Mouse (Mus musculus): ENCODE measurements at regions not wholly inside any gene's neighbourhood (a gene's known extent, or its start where the extent isn't known, plus 50 kb on each side); places are given as distances from the start of the nearest gene placed in this dataset.

- no peaks in the 10 kb centered on the region for H3K9me3 ChIP-seq (replicated peaks)
- ATAC-seq: no peak
- no peak overlapping the region for H3K4me3 ChIP-seq
- no peaks in the 10 kb centered on the region for H3K4me1 ChIP-seq
- no peak overlapping the region for H3K4me2 ChIP-seq
- 59% methylated on average over 3 of the region's 3 CpGs for WGBS (ENCODE audit: insufficient replicate concordance)
- no peak overlapping the region for H3K27ac ChIP-seq
- H3K27me3 ChIP-seq (replicated peaks): no peaks in the 10 kb centered on the region
- H3K9ac ChIP-seq: no peak overlapping the region
- H3K36me3 ChIP-seq: no peaks in the 10 kb centered on the region
Observed at GRCm38 (mm10) chr3:60138319-60138718, 56.6 kb downstream of the Sucnr1 start.

GRCm38 (mm10) chr3:60159865-60160264 lies 78.2 kb downstream of the Sucnr1 start:
- WGBS (ENCODE audit: insufficient replicate concordance): 49% methylated on average over 3 of the region's 3 CpGs
- Histone ChIP-seq H3K9ac (no peak overlapping the region), H3K4me2 (no peak overlapping the region), H3K27me3 (replicated peaks) (no peaks in the 10 kb centered on the region), H3K4me1 (no peaks in the 10 kb centered on the region), H3K27ac (no peak overlapping the region), H3K36me3 (no peaks in the 10 kb centered on the region), H3K9me3 (replicated peaks) (no peaks in the 10 kb centered on the region), H3K4me3 (no peak overlapping the region)
- no peak for ATAC-seq

GRCm38 (mm10) chr3:60167633-60168032 lies 86.0 kb downstream of the Sucnr1 start:
- no peak overlapping the region for H3K9ac ChIP-seq
- WGBS (ENCODE audit: insufficient replicate concordance): 61% methylated on average over 3 of the region's 3 CpGs
- no peak overlapping the region for H3K4me3 ChIP-seq
- H3K4me2 ChIP-seq: no peak overlapping the region
- H3K4me1 ChIP-seq: 0 out of 2 replicates have a peak, but pooled peaks cover 5% of the 10 kb centered on the region
- H3K27me3 ChIP-seq (replicated peaks): no peaks in the 10 kb centered on the region
- ATAC-seq: peak; percentile 68
- no peaks in the 10 kb centered on the region for H3K9me3 ChIP-seq (replicated peaks)
- no peaks in the 10 kb centered on the region for H3K36me3 ChIP-seq
- no peak overlapping the region for H3K27ac ChIP-seq

- Histone ChIP-seq H3K27me3 (replicated peaks) (no peaks in the 10 kb centered on the region), H3K9ac (no peak overlapping the region), H3K27ac (no peak overlapping the region), H3K9me3 (replicated peaks) (no peaks in the 10 kb centered on the region), H3K4me3 (no peak overlapping the region), H3K4me2 (0 out of 2 replicates have a peak overlapping the region, but pooled peaks have one; percentile 2), H3K36me3 (no peaks in the 10 kb centered on the region), H3K4me1 (0 out of 2 replicates have a peak, but pooled peaks cover 5% of the 10 kb centered on the region)
- no peak for ATAC-seq
- 53% methylated on average over 2 of the region's 2 CpGs for WGBS (ENCODE audit: insufficient replicate concordance)
Observed at GRCm38 (mm10) chr3:60168135-60168926, 86.7 kb downstream of the Sucnr1 start.

DNA sequence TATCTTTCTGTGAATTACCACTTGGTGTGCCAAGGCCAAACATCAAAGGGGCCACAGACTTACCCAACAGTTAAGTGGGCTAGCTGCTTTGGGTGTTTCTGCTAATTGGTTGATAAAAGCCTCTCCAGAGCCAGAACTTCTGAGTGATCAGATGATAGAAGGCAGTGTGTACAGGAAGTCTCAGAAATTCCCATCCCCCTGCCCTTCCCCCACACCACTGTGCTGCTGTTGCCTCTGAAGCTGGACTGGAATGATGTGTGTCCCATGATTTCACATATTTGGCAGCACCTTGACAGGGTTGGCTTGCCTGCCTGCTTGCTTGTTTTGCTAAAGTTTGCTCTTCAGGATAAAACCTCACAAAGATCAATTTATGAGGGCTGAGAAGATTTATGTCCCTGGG lies 87.9 kb downstream of the Sucnr1 start:
- Histone ChIP-seq H3K9me3 (replicated peaks) (no peaks in the 10 kb centered on the region), H3K4me3 (no peak overlapping the region), H3K27ac (no peak overlapping the region), H3K36me3 (no peaks in the 10 kb centered on the region), H3K4me1 (0 out of 2 replicates have a peak, but pooled peaks cover 5% of the 10 kb centered on the region), H3K9ac (no peak overlapping the region), H3K27me3 (replicated peaks) (no peaks in the 10 kb centered on the region), H3K4me2 (no peak overlapping the region)
- ATAC-seq: no peak

DNA sequence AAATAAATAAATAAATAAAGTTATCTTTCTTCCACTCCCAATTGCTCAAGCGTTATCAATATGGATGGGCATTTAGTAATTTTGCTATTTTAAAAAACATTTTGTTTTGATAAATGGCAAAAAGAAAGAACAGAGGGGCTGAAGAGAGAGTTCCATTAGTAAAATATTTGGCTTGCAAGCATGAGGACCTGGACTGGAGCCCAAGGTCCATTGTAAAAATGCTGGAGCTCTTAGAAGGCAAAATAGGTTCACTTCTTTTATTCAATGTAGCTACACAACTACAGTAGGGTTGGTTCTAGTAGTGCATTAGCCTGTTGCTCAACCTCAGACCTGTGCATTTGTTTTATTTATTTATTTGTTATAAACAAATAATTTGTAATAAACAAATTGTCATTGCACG lies 102.8 kb downstream of the Sucnr1 start:
- no peak overlapping the region for H3K9ac ChIP-seq
- no peak for ATAC-seq
- H3K36me3 ChIP-seq: no peaks in the 10 kb centered on the region
- H3K27ac ChIP-seq: no peak overlapping the region
- H3K9me3 ChIP-seq (replicated peaks): no peaks in the 10 kb centered on the region
- 82% methylated on average over 2 of the region's 2 CpGs for WGBS (ENCODE audit: insufficient replicate concordance)
- H3K4me1 ChIP-seq: no peaks in the 10 kb centered on the region
- H3K4me3 ChIP-seq: no peak overlapping the region
- no peaks in the 10 kb centered on the region for H3K27me3 ChIP-seq (replicated peaks)
- no peak overlapping the region for H3K4me2 ChIP-seq

- Histone ChIP-seq H3K4me1 (no peaks in the 10 kb centered on the region), H3K4me2 (no peak overlapping the region), H3K9me3 (replicated peaks) (no peaks in the 10 kb centered on the region), H3K27me3 (replicated peaks) (no peaks in the 10 kb centered on the region), H3K9ac (no peak overlapping the region), H3K27ac (no peak overlapping the region), H3K36me3 (no peaks in the 10 kb centered on the region), H3K4me3 (no peak overlapping the region)
- ATAC-seq: no peak
- WGBS (ENCODE audit: insufficient replicate concordance): 69% methylated on average over 3 of the region's 3 CpGs
Observed at GRCm38 (mm10) chr3:60196031-60196430, 114.4 kb downstream of the Sucnr1 start.

DNA sequence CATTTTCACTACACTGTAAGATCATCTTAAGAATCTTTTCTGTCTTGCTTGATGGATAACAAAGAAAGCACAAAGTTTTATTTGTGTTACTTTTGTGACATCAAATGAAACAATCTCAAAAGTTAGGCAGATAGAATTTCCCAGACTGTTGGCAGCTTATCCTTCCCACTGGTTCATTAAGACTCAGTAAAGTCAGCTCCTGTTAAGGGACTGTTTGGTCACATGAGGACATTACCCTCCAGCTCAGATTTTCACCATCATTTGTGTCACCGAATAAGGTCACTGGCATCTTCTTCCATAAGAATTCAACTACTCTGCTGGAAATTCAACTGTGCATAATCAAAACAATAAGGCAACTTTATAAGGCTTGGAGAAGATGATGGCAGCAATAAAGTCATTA lies 126.3 kb downstream of the Sucnr1 start:
- Histone ChIP-seq H3K9me3 (replicated peaks) (no peaks in the 10 kb centered on the region), H3K27me3 (replicated peaks) (no peaks in the 10 kb centered on the region), H3K36me3 (no peaks in the 10 kb centered on the region), H3K9ac (no peak overlapping the region), H3K4me2 (no peak overlapping the region), H3K27ac (no peak overlapping the region), H3K4me3 (no peak overlapping the region), H3K4me1 (no peaks in the 10 kb centered on the region)
- no peak for ATAC-seq
- WGBS (ENCODE audit: insufficient replicate concordance): 68% methylated on average over 1 of the region's 1 CpGs

- 23% methylated on average over 3 of the region's 3 CpGs for WGBS (ENCODE audit: insufficient replicate concordance)
- Histone ChIP-seq H3K4me2 (no peak overlapping the region), H3K27me3 (replicated peaks) (no peaks in the 10 kb centered on the region), H3K36me3 (no peaks in the 10 kb centered on the region), H3K4me3 (no peak overlapping the region), H3K9me3 (replicated peaks) (no peaks in the 10 kb centered on the region), H3K4me1 (no peaks in the 10 kb centered on the region), H3K27ac (no peak overlapping the region), H3K9ac (no peak overlapping the region)
- ATAC-seq: no peak
Observed at GRCm38 (mm10) chr3:60218938-60219337, 137.3 kb downstream of the Sucnr1 start.

DNA sequence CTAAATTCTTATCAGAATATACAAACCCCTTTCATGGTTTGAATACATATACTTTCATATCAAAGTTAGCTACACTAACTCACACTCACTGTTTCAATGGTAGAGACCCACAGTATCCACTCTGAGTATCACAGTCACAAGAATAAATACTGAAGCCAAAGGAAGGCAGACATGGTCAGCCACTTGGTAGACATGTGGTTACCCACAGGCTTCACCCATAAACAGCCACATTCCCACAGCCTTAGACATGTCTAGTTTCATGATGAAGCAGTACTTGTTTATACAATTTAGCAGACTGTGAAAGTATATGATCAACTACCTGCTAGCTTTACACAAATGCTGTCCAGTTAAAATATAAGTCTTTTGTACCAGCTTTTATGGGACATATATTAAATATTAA lies 159.0 kb downstream of the Sucnr1 start:
- H3K9ac ChIP-seq: no peak overlapping the region
- no peak overlapping the region for H3K4me3 ChIP-seq
- H3K27me3 ChIP-seq (replicated peaks): no peaks in the 10 kb centered on the region
- no peak overlapping the region for H3K4me2 ChIP-seq
- H3K36me3 ChIP-seq: no peaks in the 10 kb centered on the region
- no peak overlapping the region for H3K27ac ChIP-seq
- no peak for ATAC-seq
- no peaks in the 10 kb centered on the region for H3K9me3 ChIP-seq (replicated peaks)
- no peaks in the 10 kb centered on the region for H3K4me1 ChIP-seq

- 75% methylated on average over 3 of the region's 3 CpGs for WGBS (ENCODE audit: insufficient replicate concordance)
- no peak overlapping the region for H3K27ac ChIP-seq
- no peaks in the 10 kb centered on the region for H3K36me3 ChIP-seq
- H3K4me3 ChIP-seq: no peak overlapping the region
- no peak overlapping the region for H3K4me2 ChIP-seq
- H3K9ac ChIP-seq: no peak overlapping the region
- no peaks in the 10 kb centered on the region for H3K4me1 ChIP-seq
- no peak for ATAC-seq
- no peaks in the 10 kb centered on the region for H3K9me3 ChIP-seq (replicated peaks)
- H3K27me3 ChIP-seq (replicated peaks): no peaks in the 10 kb centered on the region
Observed at GRCm38 (mm10) chr3:60266666-60267415, 185.2 kb downstream of the Sucnr1 start.

DNA sequence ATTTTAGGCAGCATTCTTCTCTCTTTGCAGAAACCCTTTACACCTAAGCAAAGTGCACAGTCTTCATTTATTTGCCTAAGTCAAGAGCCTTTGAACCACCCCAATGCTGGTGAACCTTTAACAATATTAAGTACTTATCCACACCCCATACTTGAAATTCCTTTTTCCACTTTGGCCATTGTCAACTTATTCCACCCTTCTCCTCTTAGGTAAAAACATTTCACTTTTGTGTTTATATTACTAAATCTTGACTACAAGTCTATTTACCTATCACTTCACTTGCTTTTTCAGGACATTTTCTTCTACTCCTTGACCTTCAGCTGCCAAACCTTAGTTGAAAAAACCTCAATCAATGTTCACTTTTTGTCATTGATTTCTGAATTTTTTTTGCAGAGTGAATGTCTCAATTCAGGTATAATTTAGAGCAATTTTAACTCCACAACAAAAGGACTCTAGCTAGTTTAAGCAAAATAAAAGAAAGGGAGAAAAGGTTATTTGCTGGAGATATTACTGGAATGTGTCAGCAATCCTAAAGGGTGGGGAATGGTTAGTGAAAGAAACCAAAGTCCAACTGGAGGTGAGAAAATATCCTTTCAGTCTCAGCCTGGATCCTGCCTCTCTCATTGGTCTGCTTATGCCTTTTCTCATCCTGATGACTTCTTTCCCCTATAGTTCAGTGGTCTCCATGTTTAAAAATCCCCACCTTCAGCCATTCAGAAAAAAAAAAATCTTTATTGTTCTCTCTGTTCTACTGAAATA lies 185.9 kb downstream of the Sucnr1 start:
- Histone ChIP-seq H3K4me2 (no peak overlapping the region), H3K27me3 (replicated peaks) (no peaks in the 10 kb centered on the region), H3K27ac (no peak overlapping the region), H3K4me1 (no peaks in the 10 kb centered on the region), H3K36me3 (no peaks in the 10 kb centered on the region), H3K9ac (no peak overlapping the region), H3K4me3 (no peak overlapping the region), H3K9me3 (replicated peaks) (no peaks in the 10 kb centered on the region)
- no peak for ATAC-seq

All from liver, embryonic 12.5 days (tissue).